Mouse (Mus musculus): ENCODE measurements at regions not wholly inside any gene's neighbourhood (a gene's known extent, or its start where the extent isn't known, plus 50 kb on each side); places are given as distances from the start of the nearest gene placed in this dataset.

DNA sequence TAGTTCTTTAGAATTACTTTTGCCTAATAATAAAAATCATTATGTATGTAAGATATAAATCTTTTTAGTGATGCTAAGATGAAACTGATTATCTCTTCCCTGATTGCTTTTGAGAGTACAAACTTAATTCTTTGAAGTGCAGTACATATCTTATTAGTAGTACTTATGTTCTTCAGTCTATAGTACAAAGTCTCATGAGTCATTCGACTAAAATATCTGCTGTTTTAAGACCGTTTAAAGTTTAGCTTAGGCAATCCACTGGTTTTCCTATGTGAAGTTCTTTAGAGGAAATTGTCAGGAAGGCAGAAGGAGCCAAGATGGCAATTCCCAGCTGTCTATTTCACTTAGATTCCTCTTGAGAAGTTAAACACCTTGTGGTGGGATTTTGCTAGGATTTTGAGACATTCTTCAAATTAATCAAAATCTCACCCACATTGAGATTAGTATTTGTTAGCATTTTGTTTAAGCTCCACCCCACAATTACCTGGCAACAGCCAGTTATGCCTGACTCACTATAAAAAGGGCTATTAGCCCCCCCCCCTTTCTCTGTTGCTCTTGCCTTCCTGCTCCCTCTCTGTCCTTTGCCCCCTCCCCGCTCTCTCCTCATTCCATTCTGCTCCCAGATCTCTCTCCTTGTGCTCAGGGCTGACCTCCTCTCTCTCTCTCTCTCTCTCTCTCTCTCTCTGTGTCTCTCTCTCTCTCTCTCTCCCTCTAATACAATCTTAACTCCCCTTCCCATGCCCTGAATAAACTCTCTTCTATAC, 277.6 kb upstream of the Gpr149 start:
- Histone ChIP-seq H3K36me3 (ENCODE audit: control insufficient read depth, insufficient read depth, low read length) (no peaks in the 10 kb centered on the region), H3K27ac (ENCODE audit: low read depth, low read length) (no peak overlapping the region), H3K9me3 (replicated peaks; ENCODE audit: control insufficient read depth, low read length) (no peaks in the 10 kb centered on the region), H3K4me2 (ENCODE audit: low read length) (no peak overlapping the region), H3K4me1 (ENCODE audit: control insufficient read depth, insufficient read depth, low read length) (no peaks in the 10 kb centered on the region), H3K9ac (ENCODE audit: low read length) (no peak overlapping the region), H3K27me3 (replicated peaks; ENCODE audit: control insufficient read depth, insufficient read depth, low read length) (no peaks in the 10 kb centered on the region), H3K4me3 (ENCODE audit: low read depth, low read length) (no peak overlapping the region)
- DNase-seq (ENCODE audit: low spot score) = no peak
- 82% methylated on average over 3 of the region's 3 CpGs for WGBS
- no peak for ATAC-seq

DNA sequence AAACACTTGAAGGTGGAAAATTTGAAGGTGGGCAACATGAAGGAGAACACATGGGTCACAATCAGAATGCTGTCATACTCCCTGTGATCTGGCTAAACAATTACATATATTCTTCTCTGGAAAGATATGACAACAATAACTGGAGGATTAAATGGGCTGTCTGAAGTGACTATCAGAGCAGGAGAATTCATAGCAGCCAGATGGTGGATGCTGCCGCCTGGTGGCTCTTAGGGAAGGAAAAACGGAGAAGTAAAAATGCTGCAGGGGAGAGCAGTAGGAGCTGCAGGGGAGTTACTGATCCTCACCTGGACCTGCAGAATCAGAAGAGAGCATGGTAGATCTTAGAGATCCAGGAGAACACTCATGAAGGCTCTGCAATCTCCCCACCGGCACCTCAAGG, 255.8 kb upstream of the Gpr149 start:
- DNase-seq (ENCODE audit: low spot score) (peak; percentile 59), ATAC-seq (peak; percentile 75)
- Histone ChIP-seq H3K27me3 (replicated peaks; ENCODE audit: control insufficient read depth, insufficient read depth, low read length) (no peaks in the 10 kb centered on the region), H3K4me2 (ENCODE audit: low read length) (no peak overlapping the region), H3K27ac (ENCODE audit: low read depth, low read length) (no peak overlapping the region), H3K4me3 (ENCODE audit: low read depth, low read length) (no peak overlapping the region), H3K4me1 (ENCODE audit: control insufficient read depth, insufficient read depth, low read length) (no peaks in the 10 kb centered on the region), H3K9me3 (replicated peaks; ENCODE audit: control insufficient read depth, low read length) (no peaks in the 10 kb centered on the region), H3K36me3 (ENCODE audit: control insufficient read depth, insufficient read depth, low read length) (no peaks in the 10 kb centered on the region), H3K9ac (ENCODE audit: low read length) (no peak overlapping the region)
- WGBS = 17% methylated on average over 3 of the region's 3 CpGs

DNA sequence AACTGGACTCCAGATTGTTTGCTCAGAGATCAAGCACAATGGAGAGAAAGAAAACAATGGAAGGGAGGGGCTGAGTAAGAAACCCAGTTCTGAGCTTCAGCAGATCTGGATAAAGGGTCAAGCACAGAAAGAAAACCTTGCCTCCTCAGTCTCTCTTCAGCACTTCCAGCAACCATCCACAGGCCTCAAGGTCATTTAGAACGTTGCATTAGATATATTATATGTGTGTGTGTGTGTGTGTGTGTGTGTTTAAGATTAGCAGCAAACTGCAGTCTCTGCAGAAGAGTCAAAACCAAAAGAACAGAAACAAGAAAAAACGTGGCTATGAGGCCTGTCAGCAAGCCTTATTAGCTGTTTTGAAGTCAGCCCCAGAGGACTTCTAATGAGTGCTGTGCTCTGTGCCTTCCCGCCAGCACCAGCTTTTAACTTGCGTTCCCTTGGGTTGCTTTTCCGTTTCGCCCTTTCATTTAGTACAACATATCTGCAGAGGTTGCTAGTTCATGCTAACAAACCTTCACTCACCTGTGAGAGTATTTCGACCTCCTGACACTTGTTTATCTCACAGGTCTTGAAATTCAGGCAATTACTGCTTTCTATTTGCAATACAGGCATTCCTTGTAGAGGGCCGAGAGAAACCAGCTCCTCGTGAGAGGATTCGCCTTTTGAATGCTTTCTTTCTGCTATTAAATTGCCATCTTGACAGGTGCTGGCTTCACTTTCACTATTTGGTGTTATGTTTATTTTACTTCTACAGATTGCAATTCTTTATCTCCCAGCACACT, 230.9 kb upstream of the Gpr149 start:
- 74% methylated on average over 10 of the region's 10 CpGs for whole genome bisulfite sequencing
- Histone ChIP-seq H3K9ac (ENCODE audit: low read length) (no peak overlapping the region), H3K36me3 (ENCODE audit: control insufficient read depth, insufficient read depth, low read length) (no peaks in the 10 kb centered on the region), H3K27me3 (replicated peaks; ENCODE audit: control insufficient read depth, insufficient read depth, low read length) (no peaks in the 10 kb centered on the region), H3K27ac (ENCODE audit: low read depth, low read length) (no peak overlapping the region), H3K9me3 (replicated peaks; ENCODE audit: control insufficient read depth, low read length) (no peaks in the 10 kb centered on the region), H3K4me2 (ENCODE audit: low read length) (no peak overlapping the region), H3K4me1 (ENCODE audit: control insufficient read depth, insufficient read depth, low read length) (no peaks in the 10 kb centered on the region), H3K4me3 (ENCODE audit: low read depth, low read length) (no peak overlapping the region)
- DNase-seq (ENCODE audit: low spot score) (peak; percentile 10), ATAC-seq (no peak)

DNA sequence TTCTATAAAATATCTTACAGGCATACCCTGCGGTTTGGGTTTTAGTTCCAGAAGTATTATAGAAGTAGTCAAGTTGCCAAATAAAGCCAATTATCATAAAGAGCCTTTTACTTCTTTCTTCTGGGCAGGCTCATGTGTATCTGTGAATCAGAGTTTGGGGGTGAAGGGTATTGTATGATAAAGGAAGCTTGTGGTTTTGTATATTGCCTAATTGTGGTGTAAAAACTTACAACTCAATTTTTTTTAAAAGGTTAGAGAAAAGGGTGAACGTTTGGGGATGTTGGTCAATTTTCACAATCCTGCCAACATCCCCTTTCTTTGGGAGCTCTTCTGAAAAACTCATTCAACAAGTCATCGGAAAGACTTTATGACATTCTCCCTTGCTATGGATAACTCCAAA, 219.0 kb upstream of the Gpr149 start:
- no peak for ATAC-seq
- H3K27ac ChIP-seq (ENCODE audit: low read depth, low read length) = no peak overlapping the region
- no peaks in the 10 kb centered on the region for H3K27me3 ChIP-seq (replicated peaks; ENCODE audit: control insufficient read depth, insufficient read depth, low read length)
- no peak overlapping the region for H3K4me3 ChIP-seq (ENCODE audit: low read depth, low read length)
- 86% methylated on average over 3 of the region's 3 CpGs for WGBS
- no peaks in the 10 kb centered on the region for H3K9me3 ChIP-seq (replicated peaks; ENCODE audit: control insufficient read depth, low read length)
- no peaks in the 10 kb centered on the region for H3K4me1 ChIP-seq (ENCODE audit: control insufficient read depth, insufficient read depth, low read length)
- no peaks in the 10 kb centered on the region for H3K36me3 ChIP-seq (ENCODE audit: control insufficient read depth, insufficient read depth, low read length)
- DNase-seq (ENCODE audit: low spot score) = no peak
- no peak overlapping the region for H3K4me2 ChIP-seq (ENCODE audit: low read length)
- H3K9ac ChIP-seq (ENCODE audit: low read length) = no peak overlapping the region

- Histone ChIP-seq H3K4me2 (ENCODE audit: low read length) (no peak overlapping the region), H3K36me3 (ENCODE audit: control insufficient read depth, insufficient read depth, low read length) (no peaks in the 10 kb centered on the region), H3K4me3 (ENCODE audit: low read depth, low read length) (no peak overlapping the region), H3K4me1 (ENCODE audit: control insufficient read depth, insufficient read depth, low read length) (no peaks in the 10 kb centered on the region), H3K9ac (ENCODE audit: low read length) (no peak overlapping the region), H3K9me3 (replicated peaks; ENCODE audit: control insufficient read depth, low read length) (no peaks in the 10 kb centered on the region), H3K27me3 (replicated peaks; ENCODE audit: control insufficient read depth, insufficient read depth, low read length) (no peaks in the 10 kb centered on the region), H3K27ac (ENCODE audit: low read depth, low read length) (no peak overlapping the region)
- ATAC-seq (no peak), DNase-seq (ENCODE audit: low spot score) (no peak)
- WGBS = 64% methylated on average over 2 of the region's 2 CpGs
Measured at GRCm38 (mm10) chr3:62801044-62801443, 196.1 kb upstream of the Gpr149 start.

- Histone ChIP-seq H3K4me2 (ENCODE audit: low read length) (no peak overlapping the region), H3K4me3 (ENCODE audit: low read depth, low read length) (no peak overlapping the region), H3K27ac (ENCODE audit: low read depth, low read length) (no peak overlapping the region), H3K4me1 (ENCODE audit: control insufficient read depth, insufficient read depth, low read length) (no peaks in the 10 kb centered on the region), H3K9ac (ENCODE audit: low read length) (no peak overlapping the region), H3K9me3 (replicated peaks; ENCODE audit: control insufficient read depth, low read length) (no peaks in the 10 kb centered on the region), H3K27me3 (replicated peaks; ENCODE audit: control insufficient read depth, insufficient read depth, low read length) (no peaks in the 10 kb centered on the region), H3K36me3 (ENCODE audit: control insufficient read depth, insufficient read depth, low read length) (no peaks in the 10 kb centered on the region)
- DNase-seq (ENCODE audit: low spot score) (peak; percentile 78), ATAC-seq (peak; percentile 80)
- WGBS = 3% methylated on average over 2 of the region's 2 CpGs
Measured at GRCm38 (mm10) chr3:62786233-62786632, 181.3 kb upstream of the Gpr149 start.

Measured in forebrain, embryonic 14.5 days (tissue).